Mouse (Mus musculus) neural tube, embryonic 15.5 days (tissue): ENCODE measurements at regions not wholly inside any gene's neighbourhood (a gene's known extent, or its start where the extent isn't known, plus 50 kb on each side); places are given as distances from the start of the nearest gene placed in this dataset.

Experiments used
- ATAC-seq: fragments of 200-750 bp; cut with Nextera tagmentation; 2 replicates; pipeline ENCODE4 v1.8.0; 2017; ENCODE audit warnings: mild to moderate bottlenecking, moderate TSS enrichment, moderate library complexity; ENCODE audit not compliant: low FRiP score
- H3K27ac ChIP-seq: fragments of 300-500 bp; sonication (generic); replicated peaks from 2 replicates; pipeline ENCODE4 v1.5.1; 2015; ENCODE audit warnings: mild to moderate bottlenecking, inconsistent platforms
- H3K27me3 ChIP-seq: fragments of 300-500 bp; sonication (generic); replicated peaks from 2 replicates; pipeline ENCODE4 v1.6.1; 2015; ENCODE audit warnings: inconsistent platforms
- H3K36me3 ChIP-seq: fragments of 300-500 bp; sonication (generic); 2 replicates; pipeline ENCODE4 v1.6.1; 2015; ENCODE audit warnings: inconsistent platforms
- H3K4me1 ChIP-seq: fragments of 300-500 bp; sonication (generic); 2 replicates; pipeline ENCODE4 v1.6.1; 2015; ENCODE audit warnings: inconsistent platforms
- H3K4me2 ChIP-seq: fragments of 300-500 bp; sonication (generic); 2 replicates; pipeline ENCODE4 v1.6.1; 2015; ENCODE audit warnings: inconsistent platforms, mild to moderate bottlenecking, moderate library complexity
- H3K4me3 ChIP-seq: fragments of 300-500 bp; sonication (generic); replicated peaks from 2 replicates; pipeline ENCODE4 v1.5.1; 2015; ENCODE audit warnings: mild to moderate bottlenecking, inconsistent platforms
- H3K9ac ChIP-seq: fragments of 300-500 bp; sonication (generic); replicated peaks from 2 replicates; pipeline ENCODE4 v1.6.1; 2015; ENCODE audit warnings: mild to moderate bottlenecking, inconsistent platforms
- H3K9me3 ChIP-seq: fragments of 300-500 bp; sonication (generic); replicated peaks from 2 replicates; pipeline ENCODE4 v1.6.1; 2016; ENCODE audit warnings: inconsistent platforms
- WGBS: fragments of 180-500 bp; shearing (Covaris S2); methylation state at CpG from one replicate; pipeline ENCODE4 v1.1.7; 2015; ENCODE audit warnings: mixed read lengths; 5-methylcytosine and 5-hydroxymethylcytosine counted together

GRCm38 (mm10) chr1:185111347-185112016 lies 92.4 kb upstream of the Rab3gap2 start:
- Histone ChIP-seq H3K27me3 (no peaks in the 10 kb centered on the region), H3K4me2 (no peak overlapping the region), H3K27ac (no peak overlapping the region), H3K9ac (no peak overlapping the region), H3K4me1 (no peaks in the 10 kb centered on the region), H3K9me3 (no peaks in the 10 kb centered on the region), H3K4me3 (no peak overlapping the region), H3K36me3 (no peaks in the 10 kb centered on the region)
- 74% methylated on average over 10 of the region's 10 CpGs for WGBS
- no peak for ATAC-seq

GRCm38 (mm10) chr1:185104945-185105884 lies 98.7 kb upstream of the Rab3gap2 start:
- H3K4me1 ChIP-seq: no peaks in the 10 kb centered on the region
- H3K36me3 ChIP-seq: no peaks in the 10 kb centered on the region
- no peak overlapping the region for H3K4me3 ChIP-seq
- H3K9ac ChIP-seq: no peak overlapping the region
- 39% methylated on average over 7 of the region's 7 CpGs for WGBS
- no peaks in the 10 kb centered on the region for H3K27me3 ChIP-seq
- H3K27ac ChIP-seq: no peak overlapping the region
- ATAC-seq: no peak
- no peak overlapping the region for H3K4me2 ChIP-seq
- H3K9me3 ChIP-seq: no peaks in the 10 kb centered on the region

DNA sequence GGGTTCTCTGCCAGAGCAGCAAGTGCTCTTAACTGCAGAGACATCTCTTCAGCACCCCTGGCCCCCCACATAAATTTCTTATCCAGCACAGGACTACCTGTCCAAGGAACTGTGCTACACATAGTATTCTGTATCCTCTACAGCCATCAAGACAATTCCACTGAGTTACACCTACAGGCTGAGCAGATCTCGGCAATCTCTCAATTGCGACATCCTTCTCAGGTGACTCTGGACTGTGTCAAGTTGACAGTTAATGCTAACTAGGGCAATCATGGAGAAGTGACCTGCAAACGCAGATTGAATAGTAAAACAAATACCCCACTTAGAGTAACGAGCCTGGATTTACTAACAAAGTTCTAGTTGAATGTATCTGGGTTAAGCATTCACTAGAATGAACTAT lies 100.1 kb upstream of the Rab3gap2 start:
- peaks cover 9% of the 10 kb centered on the region for H3K4me1 ChIP-seq
- ATAC-seq: no peak
- H3K27me3 ChIP-seq: no peaks in the 10 kb centered on the region; the same call in 1 of the 2 replicates
- no peak overlapping the region for H3K27ac ChIP-seq
- H3K36me3 ChIP-seq: no peaks in the 10 kb centered on the region
- no peak overlapping the region for H3K4me2 ChIP-seq
- no peaks in the 10 kb centered on the region for H3K9me3 ChIP-seq
- H3K4me3 ChIP-seq: no peak overlapping the region
- 87% methylated on average over 4 of the region's 4 CpGs for WGBS
- no peak overlapping the region for H3K9ac ChIP-seq

DNA sequence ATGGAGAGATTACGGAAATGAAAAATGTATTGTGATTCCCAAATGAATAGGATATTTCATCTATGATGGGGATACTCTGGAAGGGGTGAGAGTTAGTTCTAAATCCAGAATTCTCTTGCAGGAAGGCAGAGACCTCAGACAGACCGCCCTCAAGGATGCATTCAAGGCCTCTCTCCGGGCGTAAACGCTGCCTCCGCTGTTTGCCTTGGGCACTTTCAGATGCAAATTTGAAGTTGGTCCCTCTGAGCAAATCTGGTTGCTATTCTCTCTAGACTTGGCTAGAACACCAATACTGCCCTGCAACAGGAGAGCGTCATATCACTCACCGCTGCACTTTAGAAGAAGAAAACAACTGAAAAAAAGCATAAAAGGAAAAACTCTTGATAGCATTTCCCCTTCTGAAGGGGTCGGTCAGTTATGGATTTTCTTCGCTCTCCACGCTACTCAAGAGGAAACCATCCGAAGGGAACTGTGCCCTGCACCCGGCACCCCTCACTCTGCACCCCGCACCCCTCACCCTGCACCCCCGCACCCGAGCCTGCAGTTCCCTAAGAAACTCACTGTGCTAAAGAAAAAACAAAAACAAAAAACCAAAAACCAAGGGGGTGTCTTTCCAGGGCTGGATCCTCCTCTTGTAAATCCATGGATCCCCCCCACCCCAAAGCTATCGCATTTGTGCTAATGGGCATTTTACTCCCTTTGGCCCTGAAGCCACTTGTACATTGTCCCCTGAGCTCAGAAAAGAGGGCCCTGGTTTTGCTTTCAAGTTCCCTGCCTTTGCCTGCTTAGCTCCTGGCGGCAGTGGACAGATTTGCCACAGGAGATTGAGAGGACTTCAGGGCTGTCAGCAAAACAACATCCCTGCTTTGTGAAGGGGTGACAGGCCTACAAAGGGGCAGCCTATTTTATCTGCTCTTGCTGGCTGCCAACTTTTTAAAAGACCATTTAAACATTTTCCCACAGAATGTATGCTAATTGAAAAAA lies 99.9 kb upstream of the Mark1 start:
- Histone ChIP-seq H3K9ac (no peak overlapping the region), H3K4me1 (peaks cover 18% of the 10 kb centered on the region), H3K9me3 (no peaks in the 10 kb centered on the region), H3K27ac (0 out of 2 replicates have a peak overlapping the region, but pooled peaks have one; percentile 20), H3K36me3 (no peaks in the 10 kb centered on the region), H3K4me2 (peak overlapping the region; percentile 15; the same call in 1 of the 2 replicates), H3K27me3 (no peaks in the 10 kb centered on the region; the same call in 1 of the 2 replicates), H3K4me3 (no peak overlapping the region)
- no peak for ATAC-seq
- WGBS: 16% methylated on average over 18 of the region's 18 CpGs

DNA sequence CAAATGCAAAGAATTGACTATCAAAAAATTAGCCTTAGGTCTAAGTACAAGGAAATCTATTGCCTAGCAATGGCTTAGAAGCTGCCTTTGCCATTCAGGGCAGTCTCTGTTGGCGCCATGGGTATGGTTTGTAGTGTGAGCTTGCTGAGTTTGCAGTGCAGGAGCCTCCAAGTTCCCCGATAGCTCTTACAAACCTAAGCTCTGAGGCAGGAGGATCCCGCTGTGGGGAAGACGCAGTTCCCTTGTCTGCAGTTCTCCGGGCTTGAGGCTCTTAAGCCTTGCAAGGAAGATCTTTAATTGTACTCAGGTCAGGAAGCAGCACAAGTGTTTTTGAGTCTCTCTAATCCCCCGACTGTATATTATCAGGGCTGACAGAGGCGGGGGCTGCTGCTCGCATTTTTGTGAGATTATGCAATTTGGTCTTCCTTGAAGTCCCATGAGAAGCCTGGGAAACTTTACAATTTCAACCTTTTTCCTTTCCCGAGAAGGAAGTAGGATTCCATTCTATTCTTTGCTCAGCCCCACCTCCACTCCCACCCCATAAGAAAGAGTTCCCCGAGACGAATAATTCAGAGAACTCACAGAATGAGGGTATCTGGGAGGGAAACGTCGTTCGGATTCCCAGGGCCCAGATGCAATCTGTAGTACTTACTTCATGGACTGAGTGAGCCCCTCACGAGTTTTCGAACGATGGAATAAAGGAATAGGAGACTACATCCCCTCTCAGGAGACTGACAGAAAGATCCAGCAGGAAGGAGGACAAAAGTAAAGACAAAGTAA lies 99.0 kb upstream of the Mark1 start:
- ATAC-seq: no peak
- Histone ChIP-seq H3K36me3 (no peaks in the 10 kb centered on the region), H3K9ac (no peak overlapping the region), H3K4me1 (peaks cover 18% of the 10 kb centered on the region), H3K9me3 (no peaks in the 10 kb centered on the region), H3K27ac (no peak overlapping the region), H3K4me2 (peak overlapping the region; percentile 10; the same call in 1 of the 2 replicates), H3K27me3 (no peaks in the 10 kb centered on the region; the same call in 1 of the 2 replicates), H3K4me3 (no peak overlapping the region)
- WGBS: 10% methylated on average over 17 of the region's 17 CpGs

DNA sequence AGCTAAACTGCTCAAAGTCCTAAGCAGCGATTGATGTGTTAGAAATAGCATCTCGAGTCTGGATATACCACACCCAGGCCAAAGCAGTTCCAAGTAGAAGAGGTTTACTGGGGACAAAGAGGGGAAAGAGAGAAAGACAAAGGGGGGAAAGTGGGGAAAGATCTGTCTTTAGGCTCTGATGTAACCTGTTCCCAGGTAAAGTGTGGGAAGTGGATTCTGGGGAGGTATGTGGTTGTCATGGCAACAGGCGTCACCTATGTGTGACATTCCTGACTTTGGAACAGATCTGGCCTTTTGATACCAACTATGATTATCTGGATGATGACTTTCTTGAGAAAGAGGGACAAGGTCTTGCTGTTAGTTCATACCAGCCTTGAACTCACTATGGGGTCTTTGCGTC lies 97.4 kb upstream of the Mark1 start:
- 94% methylated on average over 4 of the region's 4 CpGs for WGBS
- Histone ChIP-seq H3K4me2 (no peak overlapping the region), H3K27me3 (no peaks in the 10 kb centered on the region; the same call in 1 of the 2 replicates), H3K9me3 (no peaks in the 10 kb centered on the region), H3K36me3 (no peaks in the 10 kb centered on the region), H3K9ac (no peak overlapping the region), H3K27ac (no peak overlapping the region), H3K4me3 (no peak overlapping the region), H3K4me1 (peaks cover 18% of the 10 kb centered on the region)
- no peak for ATAC-seq

- no peak overlapping the region for H3K4me2 ChIP-seq
- H3K9me3 ChIP-seq: no peaks in the 10 kb centered on the region
- no peak for ATAC-seq
- H3K9ac ChIP-seq: no peak overlapping the region
- no peaks in the 10 kb centered on the region for H3K36me3 ChIP-seq
- H3K4me1 ChIP-seq: no peaks in the 10 kb centered on the region; the same call in 1 of the 2 replicates
- WGBS: 91% methylated on average over 5 of the region's 5 CpGs
- no peaks in the 10 kb centered on the region for H3K27me3 ChIP-seq
- no peak overlapping the region for H3K4me3 ChIP-seq
- no peak overlapping the region for H3K27ac ChIP-seq
Measured at GRCm38 (mm10) chr1:185092757-185093156, 93.4 kb upstream of the Mark1 start.

DNA sequence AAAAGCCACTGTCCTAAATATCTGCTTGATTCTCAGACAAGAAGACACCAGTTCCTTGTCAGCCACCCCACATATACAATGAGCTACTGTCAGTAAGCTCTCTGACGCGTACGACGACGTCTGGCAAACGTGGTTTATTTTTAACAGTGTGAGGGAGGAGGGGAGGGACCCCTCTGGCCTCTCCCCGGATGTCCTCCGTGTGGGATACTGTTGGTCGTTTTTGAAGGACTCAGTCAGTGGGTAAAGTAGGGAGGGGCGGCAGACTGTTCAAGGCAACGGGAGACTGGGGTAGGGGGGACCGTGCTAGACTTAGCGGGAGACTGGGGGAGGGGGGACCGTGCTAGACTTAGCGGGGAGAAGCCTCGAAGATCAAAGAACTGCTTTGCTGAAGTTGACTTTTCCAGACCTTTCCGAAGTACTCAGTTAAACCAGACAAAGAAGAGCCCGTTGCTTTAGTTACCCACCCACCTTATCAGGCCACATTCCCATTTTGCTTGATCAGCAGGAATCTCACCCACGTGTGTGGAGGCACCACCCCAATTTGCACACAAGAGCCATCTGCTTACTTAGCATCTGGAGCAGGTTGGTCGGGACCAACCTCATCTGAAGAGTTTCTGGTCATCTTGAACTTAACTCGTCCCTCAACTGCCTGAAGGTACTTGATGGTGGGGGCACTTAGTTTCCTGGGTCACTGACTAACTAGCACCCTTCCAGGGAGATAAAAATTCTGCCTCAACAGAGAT lies 92.6 kb upstream of the Mark1 start:
- 56% methylated on average over 21 of the region's 21 CpGs for WGBS
- Histone ChIP-seq H3K27me3 (no peaks in the 10 kb centered on the region), H3K9ac (no peak overlapping the region), H3K36me3 (no peaks in the 10 kb centered on the region), H3K4me3 (no peak overlapping the region), H3K27ac (no peak overlapping the region), H3K4me1 (no peaks in the 10 kb centered on the region; the same call in 1 of the 2 replicates), H3K4me2 (peak overlapping the region; percentile 7; the same call in 1 of the 2 replicates), H3K9me3 (no peaks in the 10 kb centered on the region)
- ATAC-seq: no peak

DNA sequence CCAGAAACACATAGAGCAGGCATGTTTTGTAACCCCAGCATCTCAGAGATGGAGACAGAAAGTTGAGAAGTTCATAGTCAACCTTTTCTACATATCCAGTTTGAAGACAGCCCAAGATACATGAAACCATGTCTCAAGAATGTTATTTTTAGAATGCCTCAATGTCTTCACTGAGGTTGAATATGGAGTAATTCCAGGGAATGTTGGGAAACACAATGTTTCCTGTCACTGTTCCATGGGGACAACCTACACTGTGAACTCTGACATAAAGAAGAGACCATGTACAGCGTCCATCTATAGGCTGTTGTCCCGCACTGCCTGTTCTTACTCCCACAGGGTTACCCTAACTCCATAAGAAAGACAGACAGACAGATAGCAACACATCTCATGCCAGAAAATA lies 89.8 kb upstream of the Mark1 start:
- Histone ChIP-seq H3K27me3 (no peaks in the 10 kb centered on the region), H3K36me3 (no peaks in the 10 kb centered on the region), H3K9me3 (no peaks in the 10 kb centered on the region), H3K4me2 (no peak overlapping the region), H3K27ac (no peak overlapping the region), H3K4me3 (no peak overlapping the region), H3K9ac (no peak overlapping the region), H3K4me1 (no peaks in the 10 kb centered on the region; the same call in 1 of the 2 replicates)
- no peak for ATAC-seq
- 99% methylated on average over 2 of the region's 2 CpGs for WGBS

GRCm38 (mm10) chr1:185083191-185083590 lies 83.8 kb upstream of the Mark1 start:
- no peaks in the 10 kb centered on the region for H3K9me3 ChIP-seq
- H3K36me3 ChIP-seq: no peaks in the 10 kb centered on the region
- no peak overlapping the region for H3K4me2 ChIP-seq
- H3K27me3 ChIP-seq: no peaks in the 10 kb centered on the region
- H3K9ac ChIP-seq: no peak overlapping the region
- no peak for ATAC-seq
- 0 out of 2 replicates have a peak, but pooled peaks cover 10% of the 10 kb centered on the region for H3K4me1 ChIP-seq
- 89% methylated on average over 5 of the region's 5 CpGs for WGBS
- no peak overlapping the region for H3K4me3 ChIP-seq
- no peak overlapping the region for H3K27ac ChIP-seq
